Mouse (Mus musculus) hindbrain, embryonic 15.5 days (tissue): ENCODE measurements at regions not wholly inside any gene's neighbourhood (a gene's known extent, or its start where the extent isn't known, plus 50 kb on each side); places are given as distances from the start of the nearest gene placed in this dataset.

Source experiments
- ATAC-seq: fragments of 200-750 bp; cut with Nextera tagmentation; 2 replicates; pipeline ENCODE4 v1.8.0; 2017; ENCODE audit warnings: low read depth, moderate number of reproducible peaks, moderate TSS enrichment; ENCODE audit not compliant: low FRiP score
- H3K27ac ChIP-seq: fragments of 300-500 bp; sonication (generic); replicated peaks from 2 replicates; pipeline ENCODE4 v1.5.1; 2015; ENCODE audit warnings: mild to moderate bottlenecking, inconsistent platforms
- H3K27me3 ChIP-seq: fragments of 300-500 bp; sonication (generic); 2 replicates; pipeline ENCODE4 v1.6.1; 2015; ENCODE audit warnings: control low read depth, inconsistent platforms
- H3K36me3 ChIP-seq: fragments of 300-500 bp; sonication (generic); 2 replicates; pipeline ENCODE4 v1.6.1; 2015; ENCODE audit warnings: control low read depth, inconsistent platforms
- H3K4me1 ChIP-seq: fragments of 300-500 bp; sonication (generic); replicated peaks from 2 replicates; pipeline ENCODE4 v1.6.1; 2015; ENCODE audit warnings: control low read depth, inconsistent platforms
- H3K4me2 ChIP-seq: fragments of 300-500 bp; sonication (generic); 2 replicates; pipeline ENCODE4 v1.6.1; 2015; ENCODE audit warnings: moderate library complexity, mild to moderate bottlenecking, inconsistent platforms
- H3K4me3 ChIP-seq: fragments of 300-500 bp; sonication (generic); 2 replicates; pipeline ENCODE4 v1.5.1; 2015; ENCODE audit warnings: mild to moderate bottlenecking, inconsistent platforms
- H3K9ac ChIP-seq: fragments of 300-500 bp; sonication (generic); 2 replicates; pipeline ENCODE4 v1.6.1; 2015; ENCODE audit warnings: inconsistent platforms
- H3K9me3 ChIP-seq: fragments of 300-500 bp; sonication (generic); 2 replicates; pipeline ENCODE4 v1.6.1; 2016; ENCODE audit warnings: control low read depth, inconsistent platforms
- WGBS: fragments of 180-500 bp; shearing (Covaris S2); methylation state at CpG from one replicate; pipeline ENCODE4 v1.1.7; 2015; 5-methylcytosine and 5-hydroxymethylcytosine counted together

DNA sequence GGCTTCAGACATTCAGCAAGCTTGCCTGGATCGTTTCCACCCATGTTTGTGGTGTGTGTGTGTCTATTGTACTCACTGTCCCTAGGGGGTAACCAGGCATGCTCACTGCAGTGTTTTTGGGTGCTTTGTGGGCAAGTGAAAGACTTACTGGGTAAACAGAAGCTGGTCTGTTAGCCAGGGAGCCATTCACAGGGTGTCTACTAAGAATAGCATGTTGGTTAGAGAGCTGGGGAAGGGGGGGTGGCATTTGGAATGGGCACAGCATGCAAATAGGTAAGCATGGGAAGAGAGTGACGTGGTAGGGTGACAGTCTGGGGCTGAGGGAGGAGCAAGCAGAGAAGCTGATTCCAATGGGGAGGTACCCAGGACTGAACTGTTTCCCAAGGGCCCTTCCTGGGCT is 97.7 kb upstream of the Kazn start:
- 61% methylated on average over 2 of the region's 2 CpGs for WGBS
- Histone ChIP-seq H3K4me1 (peaks cover 47% of the 10 kb centered on the region), H3K4me2 (no peak overlapping the region), H3K4me3 (no peak overlapping the region), H3K27ac (peak overlapping the region; percentile 47), H3K36me3 (no peaks in the 10 kb centered on the region), H3K9me3 (no peaks in the 10 kb centered on the region), H3K27me3 (no peaks in the 10 kb centered on the region), H3K9ac (no peak overlapping the region)
- ATAC-seq, result peak; percentile 5; the same call in 1 of the 2 replicates

DNA sequence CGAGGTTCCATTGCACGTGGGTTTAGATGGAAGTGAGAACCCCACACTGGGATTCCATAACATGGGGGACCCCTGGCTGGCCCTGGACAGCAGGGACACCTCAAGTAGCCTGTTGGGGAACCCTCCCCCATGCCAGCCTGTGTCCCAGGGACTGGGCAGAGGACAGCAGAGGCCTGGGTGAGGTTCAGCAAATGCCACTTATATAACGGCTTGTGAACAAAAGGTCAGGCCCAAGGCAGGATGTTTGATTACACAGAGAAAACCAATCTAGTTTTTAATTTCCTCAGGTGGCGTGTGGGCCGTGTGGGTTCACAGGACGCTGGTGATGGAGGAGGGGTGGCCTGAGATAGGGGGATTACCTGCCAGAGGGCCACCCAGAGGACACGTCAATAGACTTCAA is 94.9 kb upstream of the Kazn start:
- Histone ChIP-seq H3K36me3 (no peaks in the 10 kb centered on the region), H3K9me3 (no peaks in the 10 kb centered on the region), H3K4me3 (no peak overlapping the region), H3K27me3 (no peaks in the 10 kb centered on the region), H3K4me2 (no peak overlapping the region), H3K4me1 (peaks cover 20% of the 10 kb centered on the region), H3K27ac (no peak overlapping the region), H3K9ac (no peak overlapping the region)
- WGBS, result 84% methylated on average over 7 of the region's 7 CpGs
- no peak for ATAC-seq

DNA sequence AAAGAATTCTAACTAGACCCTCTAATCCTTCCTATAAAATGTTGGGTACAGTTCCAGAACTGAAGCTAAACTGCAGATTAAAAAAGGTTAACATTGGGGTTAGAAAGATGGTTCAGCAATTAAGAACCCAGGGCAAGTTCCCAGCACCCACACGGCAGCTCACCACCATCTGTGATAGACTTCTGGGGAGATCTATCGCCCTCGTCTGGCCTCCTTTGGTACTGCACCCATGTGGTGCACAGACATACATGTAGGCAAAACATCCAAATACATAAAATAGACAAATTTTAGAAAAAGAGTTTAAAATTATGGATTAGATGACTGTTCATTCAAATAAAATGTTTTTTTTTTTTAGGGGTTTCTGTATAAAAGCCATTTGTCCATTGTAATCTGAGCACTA is 91.4 kb upstream of the Kazn start:
- no peak overlapping the region for H3K27ac ChIP-seq
- no peak for ATAC-seq
- H3K36me3 ChIP-seq, result no peaks in the 10 kb centered on the region
- no peaks in the 10 kb centered on the region for H3K27me3 ChIP-seq
- H3K4me2 ChIP-seq, result no peak overlapping the region
- no peaks in the 10 kb centered on the region for H3K4me1 ChIP-seq
- no peak overlapping the region for H3K9ac ChIP-seq
- H3K9me3 ChIP-seq, result no peaks in the 10 kb centered on the region
- 91% methylated on average over 3 of the region's 3 CpGs for WGBS
- no peak overlapping the region for H3K4me3 ChIP-seq

DNA sequence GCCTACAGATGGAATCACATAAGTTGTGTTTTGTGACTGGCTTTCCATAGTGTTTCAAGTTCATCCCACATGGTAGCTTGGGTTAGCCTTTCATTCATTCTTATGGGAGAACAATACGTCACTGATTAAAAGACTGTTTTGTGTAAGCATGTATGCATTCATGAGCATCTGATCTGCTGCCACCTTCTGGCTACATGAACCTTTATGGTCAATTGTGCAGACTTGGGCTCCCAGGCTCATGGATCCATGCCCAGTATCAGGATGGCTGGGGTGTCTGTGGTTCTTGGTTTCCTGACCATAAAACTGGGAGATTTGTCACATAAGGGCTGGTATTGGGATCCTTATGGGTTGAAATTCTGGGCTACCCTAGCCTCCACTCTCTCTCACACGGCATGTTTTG is 90.4 kb upstream of the Kazn start:
- no peak overlapping the region for H3K27ac ChIP-seq
- ATAC-seq, result no peak
- H3K9me3 ChIP-seq, result no peaks in the 10 kb centered on the region
- WGBS, result 85% methylated on average over 2 of the region's 2 CpGs
- no peak overlapping the region for H3K4me3 ChIP-seq
- H3K9ac ChIP-seq, result no peak overlapping the region
- H3K4me1 ChIP-seq, result no peaks in the 10 kb centered on the region
- no peaks in the 10 kb centered on the region for H3K27me3 ChIP-seq
- no peak overlapping the region for H3K4me2 ChIP-seq
- H3K36me3 ChIP-seq, result no peaks in the 10 kb centered on the region

DNA sequence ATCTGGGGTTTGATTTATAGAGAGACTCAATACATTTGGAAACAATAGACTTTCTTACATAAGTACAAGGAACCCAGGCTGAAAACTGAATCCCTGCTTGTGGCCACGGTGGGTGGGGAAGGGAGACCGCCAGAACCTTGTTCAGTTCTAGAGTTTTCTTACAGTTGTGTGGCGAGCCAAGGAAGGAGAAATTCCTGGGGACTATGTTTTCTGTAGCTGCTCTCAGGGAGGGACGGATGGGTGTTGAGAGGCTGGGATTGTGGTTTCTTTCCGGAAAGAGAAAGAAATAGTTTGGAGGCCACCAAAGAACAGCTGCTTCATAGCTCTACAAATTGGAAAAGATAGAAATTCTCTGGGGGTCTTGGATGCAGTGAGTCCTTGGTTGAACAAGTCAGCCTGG is 87.3 kb upstream of the Kazn start:
- no peaks in the 10 kb centered on the region for H3K27me3 ChIP-seq
- no peak for ATAC-seq
- 88% methylated on average over 5 of the region's 5 CpGs for WGBS
- no peak overlapping the region for H3K4me2 ChIP-seq
- no peaks in the 10 kb centered on the region for H3K9me3 ChIP-seq
- H3K9ac ChIP-seq, result no peak overlapping the region
- no peak overlapping the region for H3K27ac ChIP-seq
- H3K4me3 ChIP-seq, result no peak overlapping the region
- peaks cover under 1% of the 10 kb centered on the region; the same call in 1 of the 2 replicates for H3K4me1 ChIP-seq
- no peaks in the 10 kb centered on the region for H3K36me3 ChIP-seq

DNA sequence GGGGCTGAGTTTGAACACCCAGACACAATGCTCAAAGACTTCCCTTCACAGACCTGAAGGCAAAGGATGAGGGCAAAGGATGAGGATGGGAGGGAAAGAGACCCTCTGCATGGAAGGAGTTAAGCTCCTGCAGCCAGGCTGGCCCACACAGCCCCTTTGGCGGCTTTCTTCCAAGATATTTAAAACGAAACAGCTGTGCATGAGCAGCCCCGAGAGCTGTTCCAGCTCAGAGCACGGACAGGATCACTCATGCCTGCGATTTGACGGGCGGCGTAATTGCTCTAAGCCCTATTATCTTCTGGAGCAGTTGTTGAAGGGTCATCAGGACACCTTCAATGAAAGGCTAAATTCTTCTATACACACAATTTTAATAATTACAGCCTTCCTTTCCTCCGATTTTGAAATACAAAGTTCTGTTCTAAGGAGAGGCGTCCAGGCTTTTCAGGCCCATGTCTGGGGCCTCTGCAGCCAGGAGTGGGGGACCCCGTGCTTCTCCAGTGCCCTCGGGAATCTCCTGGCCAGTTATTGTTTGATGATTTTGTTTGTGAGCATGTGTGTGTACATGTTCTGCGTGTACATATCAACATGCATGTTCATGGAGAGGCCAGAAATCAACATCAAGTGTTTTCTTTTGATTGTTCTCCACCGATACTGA is 82.1 kb upstream of the Kazn start:
- Histone ChIP-seq H3K4me2 (no peak overlapping the region), H3K36me3 (no peaks in the 10 kb centered on the region), H3K27ac (0 out of 2 replicates have a peak overlapping the region, but pooled peaks have one; percentile 12), H3K9ac (no peak overlapping the region), H3K27me3 (no peaks in the 10 kb centered on the region), H3K4me1 (peaks cover 13% of the 10 kb centered on the region), H3K4me3 (no peak overlapping the region), H3K9me3 (no peaks in the 10 kb centered on the region)
- 41% methylated on average over 14 of the region's 14 CpGs for WGBS
- 0 out of 2 replicates have a peak, but pooled peaks have one; percentile 50 for ATAC-seq

DNA sequence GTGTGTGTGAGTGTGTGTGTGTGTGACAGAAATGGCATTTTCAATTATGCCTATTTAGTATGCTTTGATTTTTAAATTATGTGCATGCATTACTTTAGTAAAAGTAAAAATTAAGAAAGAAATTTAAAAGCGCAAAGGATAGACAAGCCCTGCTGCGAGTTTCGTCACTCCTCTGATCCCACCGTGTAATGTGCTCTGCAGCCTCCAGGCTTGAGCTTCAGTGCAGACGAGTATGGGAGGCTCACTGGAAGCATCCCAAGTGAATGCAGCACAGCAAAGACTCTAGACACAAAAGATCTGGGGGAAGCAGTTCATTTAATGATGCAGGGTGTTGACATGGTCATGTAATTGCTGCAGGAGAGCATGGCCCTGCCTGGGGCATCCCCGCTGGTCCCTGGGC is 71.1 kb upstream of the Kazn start:
- H3K9ac ChIP-seq, result no peak overlapping the region
- H3K27me3 ChIP-seq, result no peaks in the 10 kb centered on the region
- 0 out of 2 replicates have a peak, but pooled peaks cover 2% of the 10 kb centered on the region for H3K36me3 ChIP-seq
- H3K4me1 ChIP-seq, result peaks cover 17% of the 10 kb centered on the region; the same call in 1 of the 2 replicates
- H3K4me3 ChIP-seq, result no peak overlapping the region
- H3K9me3 ChIP-seq, result no peaks in the 10 kb centered on the region
- no peak overlapping the region for H3K4me2 ChIP-seq
- no peak for ATAC-seq
- whole genome bisulfite sequencing, result 77% methylated on average over 6 of the region's 6 CpGs
- no peak overlapping the region for H3K27ac ChIP-seq

DNA sequence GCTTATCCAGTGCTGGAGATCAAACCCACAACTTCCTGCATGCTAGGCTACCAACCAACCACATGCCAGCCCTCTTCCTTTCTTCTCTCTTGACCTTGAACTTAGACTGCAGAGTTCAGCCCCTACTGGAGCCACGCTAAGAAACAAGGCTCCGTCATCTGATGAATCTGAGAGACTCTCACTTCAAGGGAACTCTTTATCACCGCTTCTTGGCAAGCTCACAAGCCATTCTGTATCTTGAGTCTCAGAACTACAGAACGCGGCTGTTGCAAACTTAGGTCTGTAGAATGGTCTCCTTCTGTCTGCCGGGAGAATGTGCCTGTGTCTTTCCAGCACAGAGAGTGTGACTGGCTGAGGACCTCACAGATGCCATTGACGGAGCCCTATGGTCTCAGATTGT is 69.1 kb upstream of the Kazn start:
- ATAC-seq, result no peak
- WGBS, result 84% methylated on average over 7 of the region's 7 CpGs
- H3K27ac ChIP-seq, result no peak overlapping the region
- H3K4me1 ChIP-seq, result peaks cover 22% of the 10 kb centered on the region
- H3K9ac ChIP-seq, result no peak overlapping the region
- H3K36me3 ChIP-seq, result 0 out of 2 replicates have a peak, but pooled peaks cover 2% of the 10 kb centered on the region
- no peaks in the 10 kb centered on the region for H3K9me3 ChIP-seq
- no peak overlapping the region for H3K4me3 ChIP-seq
- no peak overlapping the region for H3K4me2 ChIP-seq
- no peaks in the 10 kb centered on the region for H3K27me3 ChIP-seq

DNA sequence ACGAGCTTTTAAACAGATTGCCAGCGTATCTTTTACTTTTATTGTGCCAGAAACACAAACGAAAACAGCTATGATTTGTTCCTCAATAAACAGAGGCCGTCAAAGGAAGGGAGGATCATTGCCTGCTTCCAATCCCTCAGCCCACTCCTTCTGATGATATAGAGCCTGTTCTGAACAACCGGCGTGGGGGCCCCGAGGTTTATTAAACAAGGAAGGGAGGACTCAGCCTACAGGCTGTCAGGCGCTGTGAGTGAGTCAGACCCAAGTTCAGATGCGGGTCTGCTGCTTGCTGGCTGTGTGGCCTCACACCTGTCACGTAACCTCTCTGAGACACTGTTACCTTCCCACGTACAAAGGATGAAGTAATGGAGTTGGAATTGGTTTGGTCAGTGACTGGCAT is 68.1 kb upstream of the Kazn start:
- WGBS, result 83% methylated on average over 11 of the region's 11 CpGs
- H3K27ac ChIP-seq, result no peak overlapping the region
- H3K4me1 ChIP-seq, result peaks cover 30% of the 10 kb centered on the region
- no peaks in the 10 kb centered on the region for H3K27me3 ChIP-seq
- no peak overlapping the region for H3K9ac ChIP-seq
- no peak overlapping the region for H3K4me2 ChIP-seq
- H3K4me3 ChIP-seq, result no peak overlapping the region
- 0 out of 2 replicates have a peak, but pooled peaks cover 2% of the 10 kb centered on the region for H3K36me3 ChIP-seq
- no peak for ATAC-seq
- H3K9me3 ChIP-seq, result no peaks in the 10 kb centered on the region

DNA sequence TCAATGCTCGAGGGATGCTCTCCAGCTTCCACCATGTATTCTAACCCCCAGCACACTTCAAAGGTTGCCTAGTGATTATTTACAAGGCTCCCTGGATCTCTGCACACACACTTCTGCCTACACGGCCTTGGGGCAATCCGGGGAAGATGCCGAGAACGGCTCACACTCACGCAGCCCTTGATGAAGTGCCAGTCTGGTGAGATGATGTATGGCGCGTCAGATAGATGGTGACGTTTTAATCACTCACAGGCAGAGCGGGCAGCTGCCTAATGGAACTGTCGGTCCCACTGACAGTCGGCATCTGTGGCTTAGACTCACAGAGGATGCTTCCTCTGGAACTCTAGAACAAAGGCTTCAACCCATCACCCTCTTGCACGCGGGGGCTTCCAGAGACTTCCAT is 66.9 kb upstream of the Kazn start:
- 0 out of 2 replicates have a peak, but pooled peaks have one; percentile 21 for ATAC-seq
- Histone ChIP-seq H3K4me2 (no peak overlapping the region), H3K4me3 (no peak overlapping the region), H3K27me3 (no peaks in the 10 kb centered on the region), H3K4me1 (peaks cover 42% of the 10 kb centered on the region), H3K27ac (0 out of 2 replicates have a peak overlapping the region, but pooled peaks have one; percentile 7), H3K36me3 (no peaks in the 10 kb centered on the region), H3K9me3 (no peaks in the 10 kb centered on the region), H3K9ac (no peak overlapping the region)
- WGBS, result 59% methylated on average over 14 of the region's 14 CpGs

DNA sequence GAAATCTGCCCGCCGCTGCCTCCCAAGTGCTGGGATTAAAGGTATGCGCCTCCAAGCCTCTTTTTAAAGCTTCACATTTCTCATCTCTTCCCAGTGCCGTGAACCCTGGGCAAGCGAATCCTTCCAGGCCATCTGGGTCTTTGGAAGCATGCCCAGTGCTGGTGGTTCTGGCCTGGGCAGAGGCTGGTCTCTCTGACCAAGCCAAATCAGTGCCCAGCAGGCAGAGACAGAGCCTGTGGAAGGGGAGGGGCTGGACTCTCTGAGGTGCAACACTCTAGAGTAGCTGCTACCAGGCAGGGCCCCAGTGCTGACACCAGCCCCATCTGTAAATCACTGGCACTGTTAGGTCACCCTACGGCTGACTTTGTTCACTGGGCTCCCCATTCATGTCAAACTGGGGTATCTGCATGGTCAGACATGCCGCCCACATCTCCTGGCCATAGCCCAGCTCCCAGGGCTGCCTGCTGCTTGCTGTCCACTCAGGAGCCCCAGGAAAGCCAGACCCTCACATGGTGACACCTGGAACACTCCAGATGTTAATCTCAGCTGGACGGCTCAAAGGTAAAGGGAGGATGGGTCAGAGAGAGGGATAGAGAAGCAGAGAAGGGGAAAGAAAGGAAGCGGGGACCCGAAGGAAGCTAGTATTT is 64.3 kb upstream of the Kazn start:
- H3K9me3 ChIP-seq, result no peaks in the 10 kb centered on the region
- H3K4me2 ChIP-seq, result no peak overlapping the region
- H3K36me3 ChIP-seq, result no peaks in the 10 kb centered on the region
- H3K4me1 ChIP-seq, result peaks cover 56% of the 10 kb centered on the region
- no peak overlapping the region for H3K9ac ChIP-seq
- ATAC-seq, result peak; percentile 53; the same call in 1 of the 2 replicates
- 0 out of 2 replicates have a peak overlapping the region, but pooled peaks have one; percentile 8 for H3K27ac ChIP-seq
- WGBS, result 68% methylated on average over 10 of the region's 10 CpGs
- H3K4me3 ChIP-seq, result no peak overlapping the region
- no peaks in the 10 kb centered on the region for H3K27me3 ChIP-seq

DNA sequence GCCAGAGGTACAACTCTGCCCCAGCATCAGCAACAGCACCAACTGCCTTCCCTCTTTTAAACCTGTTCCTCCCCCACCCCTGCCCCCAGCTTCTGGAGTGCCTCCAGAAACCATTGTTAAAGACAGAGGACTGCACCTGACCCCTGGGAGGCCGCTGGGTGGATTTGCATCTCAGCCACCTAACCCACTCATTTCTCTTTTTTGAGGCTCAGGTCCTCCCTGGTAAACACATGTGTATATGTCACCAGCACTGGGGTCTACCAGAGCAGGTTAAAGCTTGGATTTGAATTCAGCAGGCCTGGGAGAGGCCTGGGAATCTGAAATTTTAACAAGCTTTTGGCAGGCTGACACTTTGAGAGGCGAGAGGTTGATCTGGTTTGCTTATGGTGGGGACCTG is 63.5 kb upstream of the Kazn start:
- Histone ChIP-seq H3K27me3 (no peaks in the 10 kb centered on the region), H3K9me3 (no peaks in the 10 kb centered on the region), H3K4me3 (no peak overlapping the region), H3K9ac (no peak overlapping the region), H3K4me1 (peaks cover 54% of the 10 kb centered on the region), H3K27ac (peak overlapping the region; percentile 41), H3K36me3 (no peaks in the 10 kb centered on the region), H3K4me2 (no peak overlapping the region)
- WGBS, result 46% methylated on average over 2 of the region's 2 CpGs
- ATAC-seq, result no peak
